Mouse (Mus musculus) activated CD4-positive, CD25-positive, alpha-beta regulatory T cell (primary cell): Measurements from ENCODE around the gene Eif4a1. TPM values are rescaled to one million over a fixed set of nuclear protein-coding genes. Genes with fewer than 3 reads are reported as not detected.

Source experiments
- polyA plus RNA-seq, 2 experiments: library from polyadenylated mRNA; unstranded; fragments of 100-300 nt; shearing (Covaris generic); gene quantifications; one replicate each; pipeline ENCODE4 v1.2.1; 2017

The Eif4a1 gene
- 100 to 1,000 TPM; 550 to 657 TPM for polyA plus RNA-seq

DNA sequence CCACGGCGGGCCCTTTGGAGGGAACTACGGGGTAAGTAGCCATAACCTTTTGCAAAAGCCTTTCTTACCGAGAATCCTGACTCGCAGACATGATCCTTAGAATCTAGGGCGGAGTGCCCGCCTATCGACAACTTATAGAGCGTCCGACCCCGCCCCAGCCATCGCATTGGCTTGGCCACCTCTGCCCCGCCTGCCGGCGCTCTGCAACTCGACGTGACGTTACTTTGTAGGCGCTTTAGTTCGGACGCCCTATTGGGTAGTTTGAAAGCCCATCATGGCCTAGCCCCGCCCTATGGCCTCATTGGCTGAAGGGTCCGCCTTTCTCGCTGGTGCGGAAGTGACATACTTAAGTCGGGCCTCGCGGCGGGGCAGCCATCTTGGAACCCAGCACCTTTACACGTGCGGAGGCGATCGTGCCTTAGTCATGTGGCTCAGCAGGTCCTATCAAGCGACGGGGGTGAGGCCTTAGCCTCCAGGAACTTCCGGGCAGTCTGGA lies at the start of gene Eif4a1:
Gene Eif4a1 (minus strand): TSS at position 213 of the 496 bp plus-strand sequence.

DNA sequence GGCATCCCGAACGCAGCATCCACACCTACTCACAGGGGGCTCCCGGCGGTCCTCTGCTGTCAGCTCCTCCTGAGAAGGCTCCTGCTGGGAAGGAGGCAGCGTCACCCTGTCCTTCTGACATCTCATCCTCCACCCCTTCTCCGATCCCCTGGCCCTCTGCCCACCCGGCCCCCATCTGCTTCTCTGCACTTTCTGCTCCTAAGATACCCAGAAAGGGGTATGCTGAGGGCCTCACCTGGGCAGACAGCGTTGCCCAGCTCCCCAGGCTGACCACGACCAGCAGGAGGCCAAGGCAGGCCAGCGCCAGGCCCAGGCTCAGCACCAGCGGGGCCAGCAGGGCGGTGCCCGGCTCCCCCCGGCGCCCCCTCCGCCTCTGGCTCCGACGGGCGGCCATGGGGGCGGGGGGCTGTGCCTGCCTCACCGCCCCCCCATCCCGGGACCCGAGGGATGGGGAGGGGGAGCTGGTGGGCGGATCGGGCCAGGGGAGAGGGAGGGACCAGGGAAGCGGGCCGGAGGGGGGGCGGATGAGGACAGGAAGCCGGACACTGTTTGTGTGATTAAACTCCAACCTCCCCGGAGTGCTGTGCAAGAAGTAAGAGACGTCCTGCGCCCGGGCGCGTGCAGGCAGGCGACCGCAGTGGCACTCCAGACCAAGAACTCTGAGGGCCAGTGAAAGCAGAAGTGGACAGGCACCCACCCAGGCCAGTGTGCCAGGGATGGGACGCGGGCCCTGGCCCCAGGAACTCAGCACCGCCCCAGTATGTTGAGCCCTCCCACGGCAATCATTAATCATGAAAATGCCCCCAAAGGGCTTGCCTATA lies 23.3 kb upstream of the Eif4a1 start, which contains the start of the genes Tnfsf12 and Tnfsfm13:
Gene Tnfsf12 (minus strand): TSS at position 489 of the 821 bp plus-strand sequence.
Gene Tnfsfm13 (minus strand): TSS at position 738 of the 821 bp plus-strand sequence.

DNA sequence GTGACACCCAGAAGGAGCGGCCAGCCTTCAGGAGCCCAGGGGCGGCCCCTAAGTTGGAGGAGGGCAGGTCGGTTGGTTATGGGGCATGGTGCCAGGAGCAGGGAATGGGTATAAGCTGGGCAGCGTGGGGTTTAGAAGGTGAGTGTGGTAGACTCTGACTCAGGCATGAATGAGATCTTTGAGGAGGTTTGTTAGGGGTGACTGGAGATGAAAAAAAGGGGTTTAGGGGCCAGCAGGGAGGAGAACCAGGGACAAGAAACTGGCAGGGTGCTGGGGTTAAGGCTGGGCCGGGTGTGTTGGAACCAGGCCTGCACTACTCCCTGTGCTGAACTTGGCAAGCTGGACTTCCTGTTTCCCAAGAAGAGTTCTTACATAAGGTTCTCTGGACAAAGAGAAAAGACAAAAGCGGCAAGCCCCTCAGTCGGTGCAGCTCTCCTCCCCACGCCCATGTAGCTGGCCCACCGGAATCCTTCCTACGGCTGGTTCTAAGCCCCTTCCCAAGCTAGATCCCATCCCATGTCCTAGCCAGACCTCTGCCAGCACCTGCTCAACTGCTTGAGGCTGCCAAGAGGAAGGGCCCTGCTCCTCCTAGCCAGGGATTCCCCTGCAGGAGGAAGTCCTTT lies 13.4 kb upstream of the Eif4a1 start, which contains the start of gene Tnfsf13:
Gene Tnfsf13 (minus strand): TSS at position 259 of the 623 bp plus-strand sequence.

DNA sequence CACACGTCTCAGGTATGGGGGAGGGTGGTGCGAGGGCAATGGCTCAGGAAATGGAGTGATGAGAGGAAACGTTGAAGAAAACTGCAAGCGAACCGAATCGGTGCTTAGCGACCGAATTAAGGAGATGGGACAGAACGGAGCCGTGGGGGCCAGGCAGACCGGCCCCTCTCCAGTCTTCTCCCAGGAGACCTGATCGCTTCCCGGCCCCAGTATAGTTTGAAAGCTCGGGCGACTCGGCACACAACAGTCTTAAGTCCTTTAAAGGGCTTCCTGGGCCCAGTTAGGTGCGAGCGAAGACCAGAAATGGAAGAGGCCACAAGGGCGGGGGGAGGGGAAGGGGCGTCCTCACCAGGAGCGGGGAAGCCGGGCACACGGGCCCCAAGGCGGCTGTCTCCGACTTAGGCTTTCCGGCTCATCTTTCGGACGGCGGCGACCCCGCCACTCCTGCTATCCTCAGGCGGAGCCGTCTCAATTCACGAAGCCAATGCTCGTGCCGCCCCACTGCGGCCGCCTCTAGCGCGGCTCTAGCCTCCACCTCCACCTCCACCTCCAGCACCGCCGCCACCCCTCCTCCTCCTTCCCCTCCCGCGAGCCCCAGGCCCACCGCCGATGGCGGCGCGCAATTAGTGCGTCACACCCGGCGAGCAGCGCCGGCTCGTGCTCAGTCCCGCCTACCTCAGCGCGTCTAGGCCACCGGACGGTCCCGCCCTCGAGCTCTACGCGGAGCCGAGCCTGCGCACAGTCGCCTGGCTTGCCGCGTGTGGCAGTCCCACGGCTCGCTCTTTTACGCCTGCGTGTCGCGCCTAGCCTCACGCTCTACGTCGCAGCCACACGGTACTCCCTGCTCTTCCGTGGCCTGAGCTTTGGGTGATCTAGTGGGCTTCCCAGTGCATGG lies 9.3 kb upstream of the Eif4a1 start, which contains the start of gene Senp3:
Gene Senp3 (minus strand): TSS at position 771 of the 895 bp plus-strand sequence.

DNA sequence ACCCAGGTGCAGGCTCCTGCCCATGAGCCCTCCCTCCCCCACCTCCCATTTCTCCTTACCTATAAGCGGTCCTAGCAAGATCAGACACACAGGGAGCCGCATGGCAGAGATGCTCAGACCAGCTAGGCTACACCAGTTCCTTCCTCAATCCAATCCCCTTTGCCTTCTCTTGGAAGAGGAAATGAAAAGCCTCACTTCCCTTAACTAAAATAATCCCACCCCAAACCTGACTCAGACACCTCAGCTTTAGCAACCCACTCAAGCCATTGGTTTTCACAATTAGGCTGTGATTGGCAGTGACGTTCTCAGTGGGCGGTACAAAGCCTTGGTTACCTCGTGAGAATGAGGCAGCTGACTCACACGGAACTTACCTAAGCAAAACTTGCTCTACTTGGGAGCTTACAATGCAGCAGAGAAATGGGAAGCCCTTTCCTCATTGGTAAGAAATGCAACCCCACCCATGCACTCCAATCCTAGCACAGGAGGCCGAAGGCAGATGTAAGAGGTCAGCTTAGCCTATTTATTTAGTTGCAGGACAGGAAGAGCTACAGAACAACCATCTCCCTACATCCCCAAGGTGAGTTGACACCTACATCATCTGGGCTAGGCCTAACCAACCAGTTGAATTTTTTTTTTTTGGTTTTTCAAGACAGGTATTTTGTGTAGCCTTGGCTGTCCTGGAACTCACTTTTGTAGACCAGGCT lies 6.1 kb downstream of the Eif4a1 start, which contains the start of gene Cd68:
Gene Cd68 (minus strand): TSS at position 193 of the 704 bp plus-strand sequence.

DNA sequence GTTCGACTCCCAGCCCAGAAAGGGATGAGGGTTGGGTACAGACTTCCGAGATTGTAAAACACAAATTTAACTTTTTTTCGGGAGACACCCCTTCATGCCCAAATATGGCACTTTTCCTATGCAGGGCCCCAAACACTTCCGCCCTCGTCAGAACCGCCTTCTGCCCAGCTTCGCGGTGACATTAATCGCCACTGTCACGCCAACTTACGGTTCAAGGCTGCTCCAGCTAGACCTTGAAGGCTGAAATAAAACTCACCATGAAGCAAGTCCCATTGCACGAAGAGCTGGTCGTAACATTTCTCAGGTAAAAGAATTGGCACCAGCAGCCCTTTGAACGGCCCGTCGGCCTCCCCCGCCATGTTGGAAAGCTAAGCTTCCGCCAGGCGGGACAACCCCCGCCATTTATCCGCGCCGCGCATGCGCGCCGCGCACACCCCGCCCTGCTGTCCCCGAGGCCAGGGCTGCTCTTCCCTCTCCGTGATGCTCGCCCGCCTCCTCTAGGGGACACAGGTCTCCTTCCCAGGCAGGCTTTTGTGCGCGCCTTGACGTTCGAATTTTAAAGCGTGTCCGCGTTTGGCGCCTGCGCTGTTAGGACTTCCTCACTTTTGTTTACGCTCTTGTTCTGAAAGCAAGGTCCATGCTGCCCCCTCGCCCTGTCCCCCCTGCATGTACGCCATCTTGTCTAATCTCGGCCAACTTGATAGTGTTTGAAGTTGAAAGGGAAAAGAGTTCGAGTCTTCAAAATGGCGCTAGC lies 9.8 kb downstream of the Eif4a1 start, which contains the start of gene Mpdu1:
Gene Mpdu1 (minus strand): TSS at position 430 of the 754 bp plus-strand sequence.

DNA sequence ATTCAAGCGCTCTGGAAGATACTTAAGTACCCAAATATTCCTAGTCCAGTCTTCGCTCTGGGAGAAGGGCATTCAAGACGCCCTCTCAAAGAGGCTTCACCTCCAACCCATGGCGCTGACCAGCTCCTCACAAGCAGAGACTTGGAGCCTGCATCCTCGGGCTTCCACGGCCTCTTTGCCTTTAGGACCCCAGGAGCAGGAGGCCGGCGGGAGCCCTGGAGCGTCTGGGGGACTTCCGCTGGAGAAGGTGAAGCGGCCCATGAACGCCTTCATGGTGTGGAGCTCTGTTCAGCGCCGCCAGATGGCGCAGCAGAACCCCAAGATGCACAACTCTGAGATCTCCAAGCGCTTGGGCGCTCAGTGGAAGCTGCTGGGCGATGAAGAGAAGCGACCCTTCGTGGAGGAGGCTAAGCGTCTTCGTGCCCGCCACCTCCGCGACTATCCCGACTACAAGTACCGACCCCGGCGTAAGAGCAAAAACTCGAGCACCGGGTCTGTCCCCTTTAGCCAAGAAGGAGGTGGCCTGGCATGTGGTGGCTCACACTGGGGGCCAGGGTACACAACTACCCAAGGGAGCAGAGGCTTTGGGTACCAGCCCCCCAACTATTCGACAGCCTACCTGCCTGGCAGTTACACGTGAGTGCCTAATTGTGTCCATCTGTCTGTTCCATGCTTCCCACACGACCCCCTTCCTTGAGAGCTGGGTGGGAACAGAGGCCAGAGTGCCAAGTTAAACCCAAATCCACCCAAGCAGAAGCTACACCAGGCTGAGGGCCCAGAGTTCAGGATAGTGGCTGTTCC lies 16.8 kb downstream of the Eif4a1 start, which contains the start of gene Sox15:
Gene Sox15 (plus strand): TSS at position 51 of the 801 bp plus-strand sequence.

DNA sequence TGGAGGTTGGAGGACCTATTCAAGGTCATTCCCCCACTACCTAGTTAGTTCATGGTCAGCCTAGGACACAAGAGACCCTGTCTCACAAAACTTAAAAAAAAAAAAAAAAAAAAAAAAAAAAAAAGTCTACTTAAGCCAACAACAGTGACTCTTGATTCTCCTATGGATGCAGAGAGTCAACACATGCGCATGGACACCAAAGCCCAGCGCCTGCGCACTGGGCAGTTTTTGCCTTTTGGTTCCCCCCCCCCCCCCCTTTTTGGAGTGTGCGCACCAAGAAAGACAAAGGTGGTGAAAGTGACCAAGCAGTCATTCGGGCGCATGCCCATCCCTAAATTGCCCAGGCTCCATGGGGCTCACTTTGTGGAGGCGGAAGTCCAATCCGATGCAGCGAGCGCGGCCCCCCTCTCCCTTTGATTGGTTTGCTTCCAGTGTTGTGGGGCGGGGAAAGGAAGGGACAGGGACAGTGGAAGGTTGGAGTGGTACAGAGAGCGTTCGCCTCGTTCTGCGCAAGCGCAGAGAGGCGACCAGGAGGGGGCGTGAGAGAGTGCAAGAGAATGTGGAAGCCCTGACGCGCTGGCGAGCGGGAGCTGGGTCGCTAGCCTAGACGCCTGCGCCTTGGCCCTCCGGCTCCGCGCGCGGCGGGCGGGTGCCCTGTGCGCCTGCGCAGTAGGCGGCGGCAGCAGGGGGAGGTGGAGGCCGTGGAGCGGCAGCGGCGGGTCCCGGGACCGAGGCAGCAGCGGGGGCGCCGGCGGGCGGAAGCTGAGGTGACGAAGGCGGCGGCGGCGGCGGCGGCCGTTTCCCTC lies 39.7 kb downstream of the Eif4a1 start, which contains the start of gene Fxr2:
Gene Fxr2 (plus strand): TSS at position 707 of the 806 bp plus-strand sequence.

DNA sequence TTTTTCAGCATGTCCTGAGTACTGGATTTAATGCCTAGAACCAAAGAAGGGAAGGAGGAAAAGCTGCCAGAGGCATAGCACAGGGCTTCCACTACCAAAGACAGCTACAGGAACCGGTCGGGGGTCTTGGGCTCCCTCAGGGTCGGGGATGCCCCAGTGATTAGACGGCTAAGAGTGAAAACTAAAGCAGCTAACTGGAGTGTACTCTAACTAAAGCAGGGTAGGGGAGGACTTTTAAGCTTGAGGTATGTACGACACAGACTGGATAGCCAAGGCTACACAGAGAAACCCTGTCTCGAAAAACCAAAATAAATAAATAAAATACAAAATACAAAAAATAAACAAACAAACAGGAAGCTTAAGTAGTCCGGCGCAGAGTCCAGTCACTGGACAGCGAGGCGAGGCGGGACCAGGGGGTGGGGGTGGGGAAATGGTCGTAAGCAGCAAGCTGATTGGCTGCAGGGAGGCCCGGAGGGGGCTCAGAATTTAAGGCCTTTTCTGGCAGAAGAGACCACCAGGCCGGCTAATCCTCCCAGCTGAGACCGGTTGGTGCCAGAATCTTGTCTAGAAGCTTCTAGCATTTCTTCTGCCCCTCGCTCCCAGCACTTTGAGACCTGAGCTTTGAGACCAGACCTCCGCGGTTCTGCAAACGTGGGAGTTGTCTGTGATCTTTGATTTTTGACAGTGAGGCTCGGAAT lies 50.5 kb downstream of the Eif4a1 start, which contains the start of gene Sat2:
Gene Sat2 (plus strand): TSS at position 454 of the 698 bp plus-strand sequence.

DNA sequence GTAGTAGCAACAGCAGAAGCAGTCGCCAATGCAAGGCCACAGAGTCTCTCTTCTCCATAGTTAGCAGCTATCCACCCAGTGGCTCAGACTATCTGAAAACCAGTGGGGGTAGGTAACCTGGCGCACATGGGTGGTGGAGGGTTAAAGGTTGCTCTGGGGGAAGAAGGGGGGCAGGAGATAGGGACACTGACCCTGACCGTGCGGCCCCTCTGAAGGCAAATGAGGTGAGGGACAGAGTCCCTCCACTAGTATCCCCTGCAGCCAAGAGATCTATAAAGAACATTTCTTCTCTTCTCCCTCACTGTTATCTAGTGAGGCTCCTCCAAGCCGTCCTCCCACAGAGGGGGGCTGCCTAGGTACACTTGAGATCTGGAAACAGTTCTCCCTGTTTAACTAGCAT lies 54.4 kb downstream of the Eif4a1 start, which contains the start of gene Shbg:
Gene Shbg (minus strand): TSS at position 101 of the 400 bp plus-strand sequence.

Other genes with a start within 250 kb of the Eif4a1 start
- under 1 TPM; 0.02 to 0.48 TPM for gene Dnah2, start 123.3 kb downstream of the Eif4a1 start, polyA plus RNA-seq
- gene Efnb3, start 112.2 kb downstream of the Eif4a1 start, polyA plus RNA-seq = under 1 TPM; 0.23 to 0.32 TPM
- gene Wrap53, start 92.2 kb downstream of the Eif4a1 start, polyA plus RNA-seq = 10 to 100 TPM; 19.2 to 31.5 TPM
- gene Trp53, start 92.1 kb downstream of the Eif4a1 start, polyA plus RNA-seq = 100 to 1,000 TPM; 162 to 242 TPM
- under 1 TPM in 1 of 2 experiments, not detected in 1; 0.14 TPM for gene Atp1b2, start 66.5 kb downstream of the Eif4a1 start, polyA plus RNA-seq
- gene Shbg, start 54.5 kb downstream of the Eif4a1 start, polyA plus RNA-seq = under 1 TPM in 1 of 2 experiments, not detected in 1; 0.32 TPM
- gene Sat2, start 50.4 kb downstream of the Eif4a1 start, polyA plus RNA-seq = not detected
- gene Fxr2, start 39.4 kb downstream of the Eif4a1 start, polyA plus RNA-seq = 10 to 100 TPM; 49.1 to 52.6 TPM
- gene Sox15, start 17.1 kb downstream of the Eif4a1 start, polyA plus RNA-seq = not detected
- 10 to 100 TPM; 78.8 to 82.1 TPM for gene Mpdu1, start 9.8 kb downstream of the Eif4a1 start, polyA plus RNA-seq
- gene Cd68, start 6.3 kb downstream of the Eif4a1 start, polyA plus RNA-seq = 10 to 100 TPM in 1 of 2 experiments, 1 to 10 TPM in 1; 5.9 to 15.7 TPM
- 10 to 100 TPM; 47.4 to 49.1 TPM for gene Senp3, start 9.7 kb upstream of the Eif4a1 start, polyA plus RNA-seq
- gene Tnfsf13, start 13.4 kb upstream of the Eif4a1 start, polyA plus RNA-seq = under 1 TPM; 0.13 to 0.34 TPM
- under 1 TPM; 0.31 to 0.42 TPM for gene Tnfsf12, start 23.4 kb upstream of the Eif4a1 start, polyA plus RNA-seq
- under 1 TPM; 0.08 to 0.44 TPM for gene Tnfsfm13, start 23.7 kb upstream of the Eif4a1 start, polyA plus RNA-seq
- 10 to 100 TPM; 30.9 to 45.6 TPM for gene Polr2a, start 86.2 kb upstream of the Eif4a1 start, polyA plus RNA-seq
- not detected for gene Slc35g3, start 89.5 kb upstream of the Eif4a1 start, polyA plus RNA-seq
- 1 to 10 TPM; 4.9 to 5.8 TPM for gene Zbtb4, start 93.5 kb upstream of the Eif4a1 start, polyA plus RNA-seq
- gene Chrnb1, start 123.5 kb upstream of the Eif4a1 start, polyA plus RNA-seq = 1 to 10 TPM; 1.6 to 3.6 TPM
- gene Fgf11, start 129.4 kb upstream of the Eif4a1 start, polyA plus RNA-seq = not detected
- under 1 TPM in 1 of 2 experiments, not detected in 1; 0.38 TPM for gene Tmem102, start 133.2 kb upstream of the Eif4a1 start, polyA plus RNA-seq
- gene Gm39566, start 142.9 kb upstream of the Eif4a1 start, polyA plus RNA-seq = not detected
- not detected for gene Spem2, start 146.0 kb upstream of the Eif4a1 start, polyA plus RNA-seq
- gene Spem1, start 149.8 kb upstream of the Eif4a1 start, polyA plus RNA-seq = not detected
- gene Nlgn2, start 165.4 kb upstream of the Eif4a1 start, polyA plus RNA-seq = under 1 TPM; 0.24 to 0.34 TPM
- gene Tmem256, start 166.1 kb upstream of the Eif4a1 start, polyA plus RNA-seq = 100 to 1,000 TPM; 109 to 131 TPM
- gene Plscr3, start 174.0 kb upstream of the Eif4a1 start, polyA plus RNA-seq = 10 to 100 TPM; 19.0 to 36.8 TPM
- not detected for gene Tnk1, start 186.3 kb upstream of the Eif4a1 start, polyA plus RNA-seq
- gene Tmem95, start 205.6 kb upstream of the Eif4a1 start, polyA plus RNA-seq = not detected
- gene Kctd11, start 209.0 kb upstream of the Eif4a1 start, polyA plus RNA-seq = 1 to 10 TPM in 1 of 2 experiments, under 1 TPM in 1; 0.39 to 3.3 TPM
- gene Acap1, start 223.1 kb upstream of the Eif4a1 start, polyA plus RNA-seq = 100 to 1,000 TPM; 299 to 487 TPM
- 1 to 10 TPM; 1.5 to 4.2 TPM for gene 2810408A11Rik, start 228.6 kb upstream of the Eif4a1 start, polyA plus RNA-seq
- gene Neurl4, start 228.6 kb upstream of the Eif4a1 start, polyA plus RNA-seq = 1 to 10 TPM; 5.2 to 6.2 TPM
- gene Gps2, start 241.5 kb upstream of the Eif4a1 start, polyA plus RNA-seq = 100 to 1,000 TPM; 148 to 174 TPM
- 1,000 to 10,000 TPM; 1,226 to 1,635 TPM for gene Eif5a, start 249.5 kb upstream of the Eif4a1 start, polyA plus RNA-seq